Mouse (Mus musculus) forelimb bud, embryonic 11.5 days (tissue): ENCODE measurements around the gene Pms2.

ENCODE experiments used
- DNase-seq: peaks from one replicate; pipeline ENCODE4 v3.0.0-alpha.2; 2012; ENCODE audit warnings: low read depth, low spot score

Pms2 gene

GRCm38 (mm10) chr5:143909417-143910400 is at the start of gene Pms2, which contains the start of gene Aimp2:
Pms2 (plus strand) TSS chr5:143909964.
Aimp2 (minus strand) TSS chr5:143909847.
- DNase-seq = peak; percentile 98

DNA sequence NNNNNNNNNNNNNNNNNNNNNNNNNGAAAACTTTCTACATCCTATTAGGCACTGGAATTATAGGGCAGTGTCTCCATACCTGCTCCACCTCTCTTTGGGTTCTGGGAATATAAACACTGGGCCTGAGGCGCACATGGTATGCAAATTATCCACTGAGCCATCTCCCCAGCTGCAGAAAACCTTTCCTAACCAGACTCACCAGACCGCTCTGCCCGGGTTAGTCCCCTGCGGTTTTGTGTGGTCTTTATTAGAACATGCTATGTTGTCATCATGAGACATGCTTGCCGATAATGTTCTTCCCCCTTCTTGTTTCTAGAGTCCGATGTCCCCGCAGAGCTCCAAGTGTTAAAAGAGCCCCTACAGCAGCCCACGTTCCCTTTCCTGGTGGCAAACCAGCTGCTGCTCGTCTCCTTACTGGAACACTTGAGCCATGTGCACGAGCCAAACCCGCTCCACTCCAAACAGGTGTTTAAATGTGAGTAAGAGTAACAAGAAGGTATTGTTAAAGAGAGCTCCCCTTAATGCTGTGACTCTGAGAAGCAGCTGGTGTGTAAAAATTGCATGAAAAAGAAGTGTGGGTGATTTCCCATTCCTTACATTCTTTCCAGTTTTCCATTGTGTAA is 38.1 kb upstream of the Pms2 start:
- no peak for DNase-seq

DNA sequence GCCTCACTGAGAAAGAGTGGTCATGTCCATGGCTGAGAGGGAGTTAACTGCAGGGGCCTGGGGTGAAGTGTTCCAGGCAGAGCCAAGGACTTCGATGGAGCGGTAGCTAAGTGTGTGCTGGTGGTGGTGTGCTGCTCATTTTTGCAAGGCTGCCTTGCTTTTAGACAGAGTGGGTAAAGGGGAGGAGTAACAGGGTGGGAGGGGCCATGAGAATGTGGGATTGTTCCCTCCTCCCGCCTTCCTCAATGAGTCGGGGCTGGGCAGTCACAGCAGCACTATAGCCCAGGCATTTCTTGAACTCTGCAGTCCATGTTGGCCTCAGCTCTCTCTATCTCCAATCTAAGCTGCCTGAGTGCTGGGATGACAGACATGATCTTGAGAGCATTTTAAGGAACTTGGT is 35.2 kb upstream of the Pms2 start:
- no peak for DNase-seq

GRCm38 (mm10) chr5:143885274-143885673 is 24.5 kb upstream of the Pms2 start:
- no peak for DNase-seq

DNA sequence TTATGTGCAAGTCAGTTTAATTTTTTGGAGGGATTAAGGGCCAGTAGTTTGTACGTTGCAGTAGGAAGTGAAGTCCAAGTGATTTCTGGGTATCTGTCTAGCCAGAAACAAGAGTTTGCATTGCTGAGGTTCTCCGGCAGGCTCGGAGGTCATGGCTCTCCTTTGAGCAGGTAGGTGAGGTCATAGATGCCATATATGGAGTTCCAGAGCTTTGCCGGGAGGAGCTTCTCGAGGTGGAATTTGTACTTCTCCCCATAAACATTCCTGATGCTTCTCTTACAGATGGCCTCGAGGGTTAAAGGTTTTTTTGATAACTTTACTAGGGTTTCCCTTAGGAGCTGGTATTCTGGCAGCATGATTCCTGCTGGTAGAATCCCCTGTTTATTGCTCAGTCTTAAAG is 19.0 kb upstream of the Pms2 start:
- DNase-seq = no peak

DNA sequence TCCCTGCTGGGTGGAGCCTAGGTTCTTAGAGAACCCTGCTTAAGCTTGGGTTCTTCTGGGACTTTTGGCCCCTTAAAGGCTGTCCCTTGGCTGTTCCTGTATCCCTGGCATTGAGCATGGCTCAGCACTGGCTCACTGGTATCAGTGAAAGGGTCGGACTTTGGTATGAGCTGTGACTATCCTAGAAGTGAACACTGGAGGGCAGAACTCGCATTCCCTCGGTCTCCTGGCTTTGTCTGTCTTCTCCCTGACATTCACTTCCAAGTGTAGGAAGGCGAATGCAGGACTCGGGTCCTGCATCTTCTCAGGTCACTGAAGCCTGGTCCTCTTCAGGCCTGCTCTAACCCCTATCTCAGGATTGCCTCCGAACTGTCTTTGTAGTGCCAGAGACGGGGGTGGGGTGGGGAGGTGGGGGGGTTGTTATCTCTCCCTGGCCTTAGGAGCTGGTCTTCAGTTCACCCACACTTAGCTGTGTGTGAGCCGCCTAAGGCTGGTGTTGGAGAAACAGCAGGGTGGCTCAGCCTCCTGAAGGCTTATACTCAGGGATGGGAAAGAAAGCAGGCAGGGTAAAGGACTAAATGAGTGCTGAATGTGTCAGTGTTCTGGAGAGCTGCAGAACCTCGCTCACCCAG is 17.4 kb upstream of the Pms2 start:
- no peak for DNase-seq

GRCm38 (mm10) chr5:143893396-143893795 is 16.4 kb upstream of the Pms2 start:
- DNase-seq = no peak

DNA sequence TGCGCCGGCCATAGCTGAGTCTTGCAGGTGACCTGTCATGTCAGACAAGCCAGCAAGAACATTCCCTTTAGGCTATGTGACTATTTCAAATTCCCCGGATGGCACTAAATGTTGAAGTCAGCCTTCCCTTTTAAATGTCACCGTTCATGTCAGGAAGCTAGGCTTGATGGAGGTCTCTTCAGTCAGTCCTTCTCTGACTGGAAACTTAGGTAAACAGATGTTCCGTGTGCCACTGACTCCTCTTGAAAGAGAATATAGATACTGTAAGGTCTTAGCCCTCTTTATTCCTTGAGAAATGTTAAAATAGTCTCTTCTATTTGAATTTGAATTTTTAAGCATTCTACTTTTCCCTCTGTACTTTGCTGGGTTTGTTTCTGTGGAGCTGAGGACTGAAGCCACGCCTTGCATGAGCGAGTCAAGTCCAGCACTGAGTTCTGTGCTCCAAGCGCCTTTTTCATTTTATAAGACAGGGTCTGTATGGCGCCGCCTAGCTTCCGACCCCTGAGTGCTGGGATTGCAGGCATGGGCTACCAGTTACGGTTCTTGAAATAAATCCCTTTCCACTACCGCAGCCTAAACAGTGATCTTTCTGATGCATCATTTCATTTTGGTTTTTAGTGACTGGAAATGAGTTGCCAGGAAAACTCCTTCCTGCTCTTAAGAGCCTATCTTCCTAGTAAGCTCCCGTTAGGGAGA is 12.0 kb upstream of the Pms2 start, which contains the start of gene Ankrd61:
Ankrd61 (minus strand) TSS at position 51 of the 696 bp plus-strand sequence.
- DNase-seq = no peak

- no peak for DNase-seq
These were observed 7.7 kb upstream of the Pms2 start for GRCm38 (mm10) chr5:143902111-143902510.

DNA sequence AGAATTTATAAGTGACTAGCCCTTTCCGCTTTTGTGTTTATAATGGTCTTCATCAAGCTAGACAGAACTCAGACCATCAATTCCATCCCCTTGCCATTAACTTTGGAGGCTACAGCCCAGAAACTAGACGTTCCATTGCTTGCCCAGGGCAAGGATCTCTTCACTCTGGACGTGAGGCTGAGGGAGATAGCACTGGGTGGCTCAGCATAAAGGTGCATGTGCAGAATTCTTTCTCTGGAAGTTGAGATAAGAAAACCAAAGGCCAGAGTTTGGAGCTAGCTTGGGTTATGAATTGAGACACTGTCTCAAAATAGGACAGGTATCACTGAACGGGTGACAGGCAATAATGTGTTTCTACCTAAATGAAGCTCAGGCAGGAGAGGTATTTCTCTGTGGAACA is 6.0 kb upstream of the Pms2 start:
- DNase-seq = no peak

DNA sequence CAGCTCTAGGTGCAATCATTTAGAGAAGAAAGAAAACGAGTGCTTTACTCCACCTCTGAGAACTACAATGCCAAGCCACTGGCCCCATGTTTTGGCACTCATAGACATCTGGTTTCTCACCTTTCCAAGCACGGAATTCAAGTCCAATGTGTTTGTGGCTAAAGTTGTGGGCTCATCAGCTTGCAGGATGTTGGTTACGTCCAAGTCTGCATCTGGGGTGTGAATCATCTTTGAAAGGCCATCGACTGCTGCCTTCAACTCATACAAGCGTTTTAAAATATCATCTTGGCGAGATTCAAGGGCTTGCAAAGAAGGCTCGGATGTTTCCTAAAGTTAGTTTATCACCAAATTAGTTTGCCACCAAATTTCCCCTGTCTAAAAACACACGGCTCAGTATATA is 3.3 kb upstream of the Pms2 start:
- DNase-seq = no peak

DNA sequence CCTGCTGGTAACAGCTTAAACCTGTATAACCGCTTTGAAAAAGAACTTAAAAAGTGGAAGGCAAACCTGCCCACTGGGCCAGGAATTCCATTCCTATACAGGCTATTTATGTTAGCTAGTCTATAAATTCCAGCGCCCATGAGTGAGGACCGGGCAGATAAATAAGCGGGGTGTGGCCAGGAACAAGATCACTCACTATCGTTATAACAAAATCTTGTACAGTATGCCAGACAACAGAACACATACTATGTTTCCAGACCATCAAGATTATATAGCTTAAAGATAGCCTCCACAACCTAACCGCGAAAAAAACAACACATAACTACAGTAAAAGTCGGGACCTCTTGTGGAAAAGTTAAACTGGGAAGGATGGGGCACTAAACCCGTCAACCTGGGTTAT is 838 bp upstream of the Pms2 start:
- no peak for DNase-seq

- no peak for DNase-seq
These were observed 6.5 kb downstream of the Pms2 start for GRCm38 (mm10) chr5:143916221-143916620.

DNA sequence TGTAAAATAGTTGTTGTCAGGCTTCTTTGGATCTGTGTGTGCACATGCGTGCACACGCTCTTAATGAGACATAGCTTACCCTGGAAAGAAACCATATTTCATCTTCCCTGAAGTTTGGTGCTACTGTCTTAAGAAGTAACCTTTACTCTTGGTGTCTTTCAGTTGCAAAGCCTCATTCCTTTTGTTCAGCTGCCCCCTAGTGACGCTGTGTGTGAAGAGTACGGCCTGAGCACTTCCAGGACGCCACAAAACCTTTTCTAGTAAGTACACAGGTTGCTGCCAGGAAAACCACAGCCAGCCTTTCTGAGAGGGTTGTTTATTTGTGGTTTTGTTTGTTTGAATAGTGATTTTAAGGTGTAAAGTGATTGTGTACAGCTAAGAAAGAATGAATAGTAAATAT is 7.7 kb downstream of the Pms2 start:
- peak; percentile 20 for DNase-seq

DNA sequence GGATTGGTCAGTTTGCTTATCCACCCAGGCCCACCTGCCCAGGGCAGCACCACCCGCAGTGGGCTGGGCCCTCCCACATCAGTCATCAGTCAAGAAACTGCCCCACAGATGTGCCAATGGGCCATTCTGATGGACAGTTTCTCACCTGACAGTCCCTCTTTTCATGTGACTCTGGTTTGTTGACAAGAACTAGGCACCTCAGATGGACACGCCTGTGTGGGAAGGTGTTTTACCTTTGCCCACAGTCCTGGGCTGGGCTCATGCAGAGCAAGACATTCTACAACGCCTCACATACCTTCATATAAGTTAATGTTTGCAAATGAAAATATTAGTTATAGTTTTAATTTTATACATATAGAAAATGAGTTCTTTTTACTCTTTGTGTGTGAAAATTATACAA is 8.4 kb downstream of the Pms2 start:
- DNase-seq = no peak

- DNase-seq = no peak
These were observed 15.2 kb downstream of the Pms2 start for GRCm38 (mm10) chr5:143924781-143925452.

- no peak for DNase-seq
These were observed 18.1 kb downstream of the Pms2 start, which contains the start of gene Gm42421 for GRCm38 (mm10) chr5:143927875-143928274. Gm42421 (plus strand) TSS chr5:143928175.

GRCm38 (mm10) chr5:143929291-143929690 is 19.5 kb downstream of the Pms2 start:
- DNase-seq = no peak

GRCm38 (mm10) chr5:143930656-143931055 is 20.9 kb downstream of the Pms2 start:
- no peak for DNase-seq

DNA sequence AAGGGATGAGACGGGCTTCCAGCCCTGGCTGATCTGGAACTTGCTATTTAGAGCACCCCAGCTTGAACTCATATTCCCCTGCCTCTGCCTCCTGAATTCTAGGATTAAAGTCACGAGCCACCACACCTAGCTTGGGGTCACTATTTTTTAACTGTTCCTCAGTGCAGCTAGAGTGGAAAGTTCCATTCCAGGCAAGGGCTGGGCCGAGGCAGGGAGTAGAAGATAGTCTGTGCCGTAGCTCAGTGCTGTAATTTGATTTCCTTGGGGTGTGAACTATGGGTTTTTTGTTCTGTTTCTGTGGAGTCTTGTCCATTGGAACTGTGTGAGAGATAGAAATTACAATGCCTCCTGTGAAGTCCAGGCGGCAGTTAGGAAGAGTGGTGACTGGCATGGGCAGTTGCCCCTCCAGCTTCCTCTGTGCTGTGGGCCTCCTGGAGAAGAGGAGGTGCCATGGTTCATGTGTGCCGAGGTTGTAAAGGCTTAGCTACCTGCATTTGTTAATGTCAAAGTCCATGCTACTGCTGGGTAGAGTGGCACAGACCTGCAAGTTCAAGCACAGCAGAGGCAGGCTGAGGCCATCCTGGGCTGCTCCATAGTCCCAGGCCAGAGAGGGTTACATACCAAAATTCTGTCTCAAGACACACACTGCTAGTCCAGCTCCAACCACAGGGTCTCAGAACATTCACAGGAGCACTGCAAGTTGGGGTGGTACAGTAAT is 22.3 kb downstream of the Pms2 start:
- no peak for DNase-seq
